Mouse (Mus musculus) effector memory CD4-positive, alpha-beta T cell, adult 7 months (primary cell): Measurements from ENCODE around the gene Cwf19l1. TPM values are rescaled to one million over a fixed set of nuclear protein-coding genes. Genes with fewer than 3 reads are reported as not detected.

ENCODE experiments used
- polyA plus RNA-seq: library from polyadenylated mRNA; unstranded; fragments of 100-300 nt; shearing (Covaris generic); gene quantifications from one replicate; pipeline ENCODE4 v1.2.1, GENCODE M21; 2017

Gene Cwf19l1
- 21.6 TPM for polyA plus RNA-seq

GRCm38 (mm10) chr19:44135072-44135959 is at the start of gene Cwf19l1:
Gene Cwf19l1, minus strand, starts transcription at chr19:44135876.

GRCm38 (mm10) chr19:44145702-44146567 is 10.3 kb upstream of the Cwf19l1 start, which contains the start of gene Bloc1s2:
Gene Bloc1s2, minus strand, starts transcription at chr19:44146446.

DNA sequence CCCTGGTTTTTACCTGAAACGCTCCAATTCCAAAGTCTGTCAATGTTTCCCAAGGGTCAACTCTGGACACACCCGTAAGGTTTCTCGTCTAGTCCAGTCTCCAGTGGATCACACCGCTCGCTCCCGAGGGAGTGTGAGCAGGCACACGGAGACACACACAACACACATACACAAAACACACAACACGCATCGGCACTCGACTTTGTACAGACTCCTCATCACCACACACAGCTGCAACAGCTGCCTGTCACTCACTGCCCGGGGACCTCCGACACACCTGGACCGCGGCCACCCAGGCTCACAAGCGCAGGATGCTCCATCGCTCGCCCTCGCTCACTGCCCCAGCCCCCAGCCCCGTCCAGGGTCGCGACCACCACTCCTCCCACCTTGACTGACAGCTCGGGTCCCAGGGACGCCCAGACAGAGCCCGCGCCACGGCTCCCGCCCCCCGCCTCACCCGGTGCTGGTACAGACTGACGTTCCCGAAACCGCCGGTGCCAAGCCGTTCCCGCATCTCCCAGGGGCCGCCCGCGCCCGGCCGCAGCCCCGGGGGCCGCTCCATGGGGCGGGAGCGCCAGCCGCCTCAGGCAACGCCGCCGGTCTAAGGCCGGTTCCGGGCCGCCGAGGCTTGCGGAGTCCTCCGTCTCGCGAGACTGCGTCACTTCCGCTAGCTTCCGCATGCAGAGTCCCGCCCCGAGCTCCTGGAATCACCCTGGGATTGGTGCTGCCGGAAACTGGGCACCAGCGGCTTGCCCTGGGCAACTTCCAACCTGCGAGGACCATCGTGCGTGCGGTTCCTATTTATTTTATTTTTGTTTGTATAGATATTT is 28.6 kb downstream of the Cwf19l1 start, which contains the start of gene Chuk:
Gene Chuk, minus strand, starts transcription at position 650 of the 830 bp plus-strand sequence.

GRCm38 (mm10) chr19:44069121-44069913 is 66.4 kb downstream of the Cwf19l1 start, which contains the start of gene Erlin1:
Gene Erlin1, minus strand, starts transcription at chr19:44069785.

Other genes with a start within 250 kb of the Cwf19l1 start
- 7.5 TPM for gene Dnmbp, start 195.7 kb downstream of the Cwf19l1 start, polyA plus RNA-seq
- not detected for gene Cpn1, start 149.3 kb downstream of the Cwf19l1 start, polyA plus RNA-seq
- gene Cyp2c23, start 106.7 kb downstream of the Cwf19l1 start, polyA plus RNA-seq = not detected
- 6.4 TPM for gene Erlin1, start 66.1 kb downstream of the Cwf19l1 start, polyA plus RNA-seq
- 97.1 TPM for gene Chuk, start 28.4 kb downstream of the Cwf19l1 start, polyA plus RNA-seq
- gene Bloc1s2, start 10.6 kb upstream of the Cwf19l1 start, polyA plus RNA-seq = 66.8 TPM
- 0.45 TPM for gene Pkd2l1, start 56.6 kb upstream of the Cwf19l1 start, polyA plus RNA-seq
- gene Scd3, start 67.4 kb upstream of the Cwf19l1 start, polyA plus RNA-seq = not detected
- gene Scd2, start 157.8 kb upstream of the Cwf19l1 start, polyA plus RNA-seq = 13.7 TPM
- gene Scd4, start 197.2 kb upstream of the Cwf19l1 start, polyA plus RNA-seq = 0.23 TPM